Mouse (Mus musculus) erythroblast, embryonic 14.5 days (primary cell): ENCODE results near the gene Otulinl.

ENCODE experiments used
- GATA1 ChIP-seq: IDR thresholded peaks from 2 replicates; pipeline ENCODE4 v1.6.1; 2012; ENCODE audit warnings: low read length, inconsistent platforms, mixed read lengths
- TAL1 ChIP-seq: IDR thresholded peaks from 3 replicates; pipeline ENCODE4 v1.6.1; 2012; ENCODE audit warnings: low read length, inconsistent platforms, mixed read lengths

DNA sequence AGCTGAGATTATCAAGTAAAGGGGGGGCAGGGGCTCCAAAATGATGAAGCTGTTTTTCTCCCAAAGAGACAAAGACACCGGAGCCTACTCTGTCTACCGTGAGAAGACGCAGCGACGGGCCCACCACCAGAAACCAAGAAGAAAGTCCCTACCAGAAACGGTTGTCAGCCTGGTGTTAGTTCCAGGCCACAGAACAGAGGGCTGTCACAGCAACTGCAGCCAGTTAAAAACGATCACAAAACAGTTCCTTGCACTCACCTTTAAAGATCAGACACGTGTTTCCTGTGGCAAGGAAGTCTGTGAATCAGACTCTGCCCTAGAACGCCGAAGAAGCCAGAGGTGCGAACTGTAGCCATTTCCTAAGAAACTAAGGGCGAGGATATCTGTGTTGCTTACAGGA lies 40.2 kb downstream of the Otulinl start:
- TF ChIP-seq GATA1: no peak
- TF ChIP-seq TAL1: no peak
